Mouse (Mus musculus) megakaryocyte, embryonic 14.5 days (primary cell): ENCODE data around the gene Inppl1.

ENCODE experiments used
- FLI1 ChIP-seq: IDR thresholded peaks from 2 replicates; pipeline ENCODE4 v1.6.1; 2012; ENCODE audit warnings: low read length, inconsistent platforms, mixed read lengths
- GATA1 ChIP-seq: IDR thresholded peaks from 3 replicates; pipeline ENCODE4 v1.6.1; 2012; ENCODE audit warnings: mixed read lengths, low read length, inconsistent platforms, borderline replicate concordance

GRCm38 (mm10) chr7:101884160-101884559 lies 46.1 kb upstream of the Inppl1 start:
- TF ChIP-seq FLI1: no peak
- TF ChIP-seq GATA1: no peak
